Mouse (Mus musculus) E14TG2a.4 (cell line): ENCODE data around the gene 2310057M21Rik.

Source experiments
- CTCF ChIP-seq: conservative IDR thresholded peaks from 2 replicates; pipeline ENCODE4 v1.5.1; 2014; ENCODE audit warnings: low read length
- NANOG ChIP-seq: IDR thresholded peaks from 2 replicates; pipeline ENCODE4 v1.6.1; 2014; ENCODE audit warnings: borderline replicate concordance, low read length, mixed read lengths
- POU5F1 ChIP-seq: IDR thresholded peaks from 2 replicates; pipeline ENCODE4 v1.6.1; 2014; ENCODE audit warnings: low read length, borderline replicate concordance

- TF ChIP-seq CTCF (no peak), NANOG (no peak), POU5F1 (no peak)
Measured at GRCm38 (mm10) chr7:131409988-131410385, 47.4 kb upstream of the 2310057M21Rik start.
